Mouse (Mus musculus): ENCODE results near the gene Ttll6. TPM values are rescaled to one million over a fixed set of nuclear protein-coding genes. Genes with fewer than 3 reads are reported as not detected.

The Ttll6 gene
- polyA plus RNA-seq, 1 experiment from 2014 or later: 0.36 TPM

- WGBS: 2% methylated on average over 16 of the region's 16 CpGs
- ATAC-seq: no peak
Observed at GRCm38 (mm10) chr11:96173288-96173840, 39.8 kb downstream of the Ttll6 start.

GRCm38 (mm10) chr11:96174881-96175280 lies 41.3 kb downstream of the Ttll6 start:
- ATAC-seq: no peak
- Histone ChIP-seq H3K4me2 (ENCODE audit: low read length) (no peak overlapping the region), H3K27ac (ENCODE audit: low read depth, low read length) (no peak overlapping the region), H3K27me3 (replicated peaks; ENCODE audit: control insufficient read depth, insufficient read depth, low read length) (peaks cover 76% of the 10 kb centered on the region), H3K9ac (ENCODE audit: low read depth, low read length) (no peak overlapping the region), H3K4me1 (ENCODE audit: control insufficient read depth, insufficient read depth, low read depth, low read length) (no peaks in the 10 kb centered on the region), H3K36me3 (ENCODE audit: control insufficient read depth, insufficient read depth, low read length) (no peaks in the 10 kb centered on the region), H3K4me3 (ENCODE audit: low read length) (no peak overlapping the region), H3K9me3 (ENCODE audit: control insufficient read depth, low read length) (0 out of 2 replicates have a peak, but pooled peaks cover 4% of the 10 kb centered on the region)
- 0% methylated on average over 6 of the region's 6 CpGs for WGBS

More at GRCm38 (mm10) chr11:96173288-96173840, 39.8 kb downstream of the Ttll6 start:
- Histone ChIP-seq H3K4me1 (ENCODE audit: control insufficient read depth, insufficient read depth, low read depth, low read length) (no peaks in the 10 kb centered on the region), H3K27me3 (replicated peaks; ENCODE audit: control insufficient read depth, insufficient read depth, low read length) (peaks cover 75% of the 10 kb centered on the region), H3K27ac (ENCODE audit: low read depth, low read length) (no peak overlapping the region), H3K4me3 (ENCODE audit: low read length) (no peak overlapping the region), H3K9ac (ENCODE audit: low read depth, low read length) (no peak overlapping the region), H3K4me2 (ENCODE audit: low read length) (no peak overlapping the region), H3K9me3 (ENCODE audit: control insufficient read depth, low read length) (0 out of 2 replicates have a peak, but pooled peaks cover 4% of the 10 kb centered on the region), H3K36me3 (ENCODE audit: control insufficient read depth, insufficient read depth, low read length) (no peaks in the 10 kb centered on the region)

- Histone ChIP-seq H3K4me3 (ENCODE audit: low read length) (no peak overlapping the region), H3K4me2 (ENCODE audit: low read length) (no peak overlapping the region), H3K9me3 (ENCODE audit: control insufficient read depth, low read length) (0 out of 2 replicates have a peak, but pooled peaks cover 4% of the 10 kb centered on the region), H3K4me1 (ENCODE audit: control insufficient read depth, insufficient read depth, low read depth, low read length) (no peaks in the 10 kb centered on the region), H3K9ac (ENCODE audit: low read depth, low read length) (no peak overlapping the region), H3K36me3 (ENCODE audit: control insufficient read depth, insufficient read depth, low read length) (no peaks in the 10 kb centered on the region), H3K27ac (ENCODE audit: low read depth, low read length) (no peak overlapping the region), H3K27me3 (replicated peaks; ENCODE audit: control insufficient read depth, insufficient read depth, low read length) (peaks cover 75% of the 10 kb centered on the region)
- under 1% methylated on average over 17 of the region's 17 CpGs for WGBS
- no peak for ATAC-seq
Observed at GRCm38 (mm10) chr11:96175511-96175910, 41.9 kb downstream of the Ttll6 start.

GRCm38 (mm10) chr11:96175951-96176530 lies 42.5 kb downstream of the Ttll6 start:
- no peak overlapping the region for H3K27ac ChIP-seq (ENCODE audit: low read depth, low read length)
- no peaks in the 10 kb centered on the region for H3K36me3 ChIP-seq (ENCODE audit: control insufficient read depth, insufficient read depth, low read length)
- H3K4me1 ChIP-seq (ENCODE audit: control insufficient read depth, insufficient read depth, low read depth, low read length): no peaks in the 10 kb centered on the region
- no peak overlapping the region for H3K4me3 ChIP-seq (ENCODE audit: low read length)
- H3K27me3 ChIP-seq (replicated peaks; ENCODE audit: control insufficient read depth, insufficient read depth, low read length): peaks cover 74% of the 10 kb centered on the region
- no peak overlapping the region for H3K9ac ChIP-seq (ENCODE audit: low read depth, low read length)
- 1% methylated on average over 9 of the region's 9 CpGs for WGBS
- ATAC-seq: no peak
- H3K4me2 ChIP-seq (ENCODE audit: low read length): no peak overlapping the region
- H3K9me3 ChIP-seq (ENCODE audit: control insufficient read depth, low read length): 0 out of 2 replicates have a peak, but pooled peaks cover 4% of the 10 kb centered on the region

GRCm38 (mm10) chr11:96176841-96177240 lies 43.3 kb downstream of the Ttll6 start:
- H3K4me3 ChIP-seq (ENCODE audit: low read length): no peak overlapping the region
- 0 out of 2 replicates have a peak, but pooled peaks cover 4% of the 10 kb centered on the region for H3K9me3 ChIP-seq (ENCODE audit: control insufficient read depth, low read length)
- no peak for ATAC-seq
- no peak overlapping the region for H3K9ac ChIP-seq (ENCODE audit: low read depth, low read length)
- H3K27ac ChIP-seq (ENCODE audit: low read depth, low read length): no peak overlapping the region
- H3K4me1 ChIP-seq (ENCODE audit: control insufficient read depth, insufficient read depth, low read depth, low read length): no peaks in the 10 kb centered on the region
- H3K27me3 ChIP-seq (replicated peaks; ENCODE audit: control insufficient read depth, insufficient read depth, low read length): peaks cover 77% of the 10 kb centered on the region
- 2% methylated on average over 10 of the region's 10 CpGs for WGBS
- no peaks in the 10 kb centered on the region for H3K36me3 ChIP-seq (ENCODE audit: control insufficient read depth, insufficient read depth, low read length)
- no peak overlapping the region for H3K4me2 ChIP-seq (ENCODE audit: low read length)

- Histone ChIP-seq H3K36me3 (ENCODE audit: control insufficient read depth, insufficient read depth, low read length) (no peaks in the 10 kb centered on the region), H3K4me1 (ENCODE audit: control insufficient read depth, insufficient read depth, low read depth, low read length) (no peaks in the 10 kb centered on the region), H3K9me3 (ENCODE audit: control insufficient read depth, low read length) (peaks cover 7% of the 10 kb centered on the region), H3K4me2 (ENCODE audit: low read length) (no peak overlapping the region), H3K4me3 (ENCODE audit: low read length) (no peak overlapping the region), H3K27me3 (replicated peaks; ENCODE audit: control insufficient read depth, insufficient read depth, low read length) (peaks cover 77% of the 10 kb centered on the region), H3K27ac (ENCODE audit: low read depth, low read length) (no peak overlapping the region), H3K9ac (ENCODE audit: low read depth, low read length) (no peak overlapping the region)
- no peak for ATAC-seq
- under 1% methylated on average over 27 of the region's 27 CpGs for WGBS
Observed at GRCm38 (mm10) chr11:96177546-96178174, 44.1 kb downstream of the Ttll6 start.

- Histone ChIP-seq H3K4me1 (ENCODE audit: control insufficient read depth, insufficient read depth, low read depth, low read length) (no peaks in the 10 kb centered on the region), H3K9ac (ENCODE audit: low read depth, low read length) (no peak overlapping the region), H3K27me3 (replicated peaks; ENCODE audit: control insufficient read depth, insufficient read depth, low read length) (peaks cover 77% of the 10 kb centered on the region), H3K27ac (ENCODE audit: low read depth, low read length) (no peak overlapping the region), H3K4me2 (ENCODE audit: low read length) (no peak overlapping the region), H3K36me3 (ENCODE audit: control insufficient read depth, insufficient read depth, low read length) (no peaks in the 10 kb centered on the region), H3K9me3 (ENCODE audit: control insufficient read depth, low read length) (peaks cover 9% of the 10 kb centered on the region), H3K4me3 (ENCODE audit: low read length) (no peak overlapping the region)
- ATAC-seq: no peak
- WGBS: under 1% methylated on average over 8 of the region's 8 CpGs
Observed at GRCm38 (mm10) chr11:96178356-96178755, 44.8 kb downstream of the Ttll6 start.

- Histone ChIP-seq H3K27ac (ENCODE audit: low read depth, low read length) (no peak overlapping the region), H3K36me3 (ENCODE audit: control insufficient read depth, insufficient read depth, low read length) (no peaks in the 10 kb centered on the region), H3K9ac (ENCODE audit: low read depth, low read length) (no peak overlapping the region), H3K4me1 (ENCODE audit: control insufficient read depth, insufficient read depth, low read depth, low read length) (no peaks in the 10 kb centered on the region), H3K4me2 (ENCODE audit: low read length) (no peak overlapping the region), H3K9me3 (ENCODE audit: control insufficient read depth, low read length) (peaks cover 9% of the 10 kb centered on the region), H3K4me3 (ENCODE audit: low read length) (no peak overlapping the region), H3K27me3 (replicated peaks; ENCODE audit: control insufficient read depth, insufficient read depth, low read length) (peaks cover 77% of the 10 kb centered on the region)
- 1% methylated on average over 6 of the region's 6 CpGs for WGBS
- no peak for ATAC-seq
Observed at GRCm38 (mm10) chr11:96178911-96179503, 45.4 kb downstream of the Ttll6 start.

GRCm38 (mm10) chr11:96181061-96181460 lies 47.5 kb downstream of the Ttll6 start:
- no peak for ATAC-seq
- no peaks in the 10 kb centered on the region for H3K4me1 ChIP-seq (ENCODE audit: control insufficient read depth, insufficient read depth, low read depth, low read length)
- H3K9me3 ChIP-seq (ENCODE audit: control insufficient read depth, low read length): peaks cover 9% of the 10 kb centered on the region
- H3K4me2 ChIP-seq (ENCODE audit: low read length): no peak overlapping the region
- H3K27ac ChIP-seq (ENCODE audit: low read depth, low read length): no peak overlapping the region
- H3K9ac ChIP-seq (ENCODE audit: low read depth, low read length): no peak overlapping the region
- 30% methylated on average over 4 of the region's 4 CpGs for WGBS
- no peaks in the 10 kb centered on the region for H3K36me3 ChIP-seq (ENCODE audit: control insufficient read depth, insufficient read depth, low read length)
- H3K4me3 ChIP-seq (ENCODE audit: low read length): no peak overlapping the region
- peaks cover 78% of the 10 kb centered on the region for H3K27me3 ChIP-seq (replicated peaks; ENCODE audit: control insufficient read depth, insufficient read depth, low read length)

All from hindbrain, embryonic 16.5 days (tissue).